Mouse (Mus musculus): ENCODE data around the gene Ankrd34b. TPM values are rescaled to one million over a fixed set of nuclear protein-coding genes. Genes with fewer than 3 reads are reported as not detected.

The Ankrd34b gene
- total RNA-seq, 4 experiments from 2014 or later: 14.4 to 17.8 (median 16.3) TPM

Other genes starting within 250 kb of the Ankrd34b start
- not detected for gene Gm20379, start 119.9 kb upstream of the Ankrd34b start, total RNA-seq (2022)
- gene Dhfr, start 71.2 kb upstream of the Ankrd34b start, total RNA-seq (2022): 1 to 10 TPM; 1.5 to 1.7 (median 1.7) TPM
- gene Msh3, start 70.9 kb upstream of the Ankrd34b start, total RNA-seq (2022): 10 to 100 TPM; 24.1 to 29.0 (median 25.4) TPM
- 10 to 100 TPM in 2 of 4 experiments, 1 to 10 TPM in 2; 7.9 to 11.3 (median 10.4) TPM for gene Fam151b, start 58.1 kb downstream of the Ankrd34b start, total RNA-seq (2022)
- 10 to 100 TPM; 17.6 to 21.0 (median 19.3) TPM for gene Zfyve16, start 105.0 kb downstream of the Ankrd34b start, total RNA-seq (2022)
- not detected for gene Spz1, start 150.3 kb downstream of the Ankrd34b start, total RNA-seq (2022)
- gene Serinc5, start 185.2 kb downstream of the Ankrd34b start, total RNA-seq (2022): 10 to 100 TPM; 64.2 to 73.9 (median 70.0) TPM